Mouse (Mus musculus) limb, embryonic 13.5 days (tissue): ENCODE results near the gene Ndufb2. TPM values are rescaled to one million over a fixed set of nuclear protein-coding genes. Genes with fewer than 3 reads are reported as not detected.

Source experiments
- ATAC-seq: fragments of 200-750 bp; cut with Nextera tagmentation; 2 replicates; pipeline ENCODE4 v1.8.0; 2017; ENCODE audit warnings: low read depth, moderate number of reproducible peaks, moderate TSS enrichment; ENCODE audit not compliant: low FRiP score
- H3K27ac ChIP-seq: fragments of 300-500 bp; sonication (generic); 2 replicates; pipeline ENCODE4 v1.5.1; 2015; ENCODE audit warnings: inconsistent platforms, mild to moderate bottlenecking, moderate library complexity
- H3K27me3 ChIP-seq: fragments of 300-500 bp; sonication (generic); 2 replicates; pipeline ENCODE4 v1.6.1; 2015; ENCODE audit warnings: mild to moderate bottlenecking, inconsistent platforms
- H3K36me3 ChIP-seq: fragments of 300-500 bp; sonication (generic); 2 replicates; pipeline ENCODE4 v1.6.1; 2015; ENCODE audit warnings: inconsistent platforms, mild to moderate bottlenecking, moderate library complexity
- H3K4me1 ChIP-seq: fragments of 300-500 bp; sonication (generic); 2 replicates; pipeline ENCODE4 v1.6.1; 2015; ENCODE audit warnings: inconsistent platforms
- H3K4me2 ChIP-seq: fragments of 300-500 bp; sonication (generic); replicated peaks from 2 replicates; pipeline ENCODE4 v1.6.1; 2015; ENCODE audit warnings: inconsistent platforms, mild to moderate bottlenecking, moderate library complexity
- H3K4me3 ChIP-seq: fragments of 300-500 bp; sonication (generic); 2 replicates; pipeline ENCODE4 v1.5.1; 2015; ENCODE audit warnings: moderate library complexity, mild to moderate bottlenecking, inconsistent platforms
- H3K9ac ChIP-seq: fragments of 300-500 bp; sonication (generic); 2 replicates; pipeline ENCODE4 v1.6.1; 2015; ENCODE audit warnings: mild to moderate bottlenecking, inconsistent platforms
- H3K9me3 ChIP-seq: fragments of 300-500 bp; sonication (generic); 2 replicates; pipeline ENCODE4 v1.6.1; 2016; ENCODE audit warnings: inconsistent platforms
- WGBS: fragments of 180-500 bp; shearing (Covaris S2); methylation state at CpG from one replicate; pipeline ENCODE4 v1.1.7; 2015; 5-methylcytosine and 5-hydroxymethylcytosine counted together
- polyA plus RNA-seq: library from polyadenylated mRNA; unstranded; fragments of >200 nt; fragmentation: Nextera tagmentation; extraction: Ambion mirVana; gene quantifications from 2 replicates; pipeline ENCODE4 v1.2.1, GENCODE M21; 2015

Gene Ndufb2
- polyA plus RNA-seq, 1 experiment from 2014 or later, result 333 TPM

- Histone ChIP-seq H3K27ac (no peak overlapping the region), H3K4me3 (no peak overlapping the region), H3K4me1 (peaks cover 40% of the 10 kb centered on the region), H3K9me3 (no peaks in the 10 kb centered on the region), H3K36me3 (peaks cover 5% of the 10 kb centered on the region; the same call in 1 of the 2 replicates), H3K9ac (no peak overlapping the region), H3K4me2 (no peak overlapping the region), H3K27me3 (no peaks in the 10 kb centered on the region)
- ATAC-seq, result no peak
- 38% methylated on average over 6 of the region's 6 CpGs for WGBS
These were observed 33.0 kb upstream of the Ndufb2 start for GRCm38 (mm10) chr6:39559276-39559939.

- Histone ChIP-seq H3K4me3 (no peak overlapping the region), H3K4me1 (peaks cover 18% of the 10 kb centered on the region), H3K27ac (no peak overlapping the region), H3K9me3 (no peaks in the 10 kb centered on the region), H3K4me2 (peak overlapping the region; percentile 28), H3K27me3 (no peaks in the 10 kb centered on the region), H3K36me3 (no peaks in the 10 kb centered on the region), H3K9ac (no peak overlapping the region)
- peak; percentile 41; the same call in 1 of the 2 replicates for ATAC-seq
- 24% methylated on average over 23 of the region's 23 CpGs for WGBS
These were observed 30.0 kb upstream of the Ndufb2 start for GRCm38 (mm10) chr6:39562166-39563015.

GRCm38 (mm10) chr6:39567528-39567927, 24.8 kb upstream of the Ndufb2 start:
- H3K4me1 ChIP-seq, result no peaks in the 10 kb centered on the region
- H3K9ac ChIP-seq, result no peak overlapping the region
- 18% methylated on average over 5 of the region's 5 CpGs for WGBS
- no peaks in the 10 kb centered on the region for H3K27me3 ChIP-seq
- H3K4me3 ChIP-seq, result no peak overlapping the region
- H3K4me2 ChIP-seq, result no peak overlapping the region
- H3K27ac ChIP-seq, result no peak overlapping the region
- H3K36me3 ChIP-seq, result no peaks in the 10 kb centered on the region
- no peak for ATAC-seq
- no peaks in the 10 kb centered on the region for H3K9me3 ChIP-seq

DNA sequence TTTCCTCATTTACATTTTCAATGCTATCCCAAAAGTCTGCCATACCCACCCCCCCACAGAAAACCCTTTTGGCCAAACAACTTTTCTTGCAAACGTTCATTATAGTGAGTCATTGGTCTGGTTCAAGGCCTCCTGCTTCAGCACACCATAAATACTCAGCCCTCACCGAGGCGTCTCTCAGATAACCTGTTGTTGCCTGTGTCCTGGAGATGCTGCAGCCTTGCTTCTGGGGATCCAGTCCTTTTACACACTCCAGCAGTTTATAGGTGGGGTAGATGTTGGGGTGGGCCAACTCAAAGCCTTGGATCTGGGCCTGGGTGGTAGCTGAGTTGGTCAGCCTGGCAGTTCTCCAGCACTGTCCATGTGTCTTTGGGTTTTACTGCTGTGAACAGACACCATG, 21.9 kb upstream of the Ndufb2 start:
- no peaks in the 10 kb centered on the region for H3K27me3 ChIP-seq
- H3K4me1 ChIP-seq, result peaks cover 10% of the 10 kb centered on the region
- no peak overlapping the region for H3K9ac ChIP-seq
- H3K27ac ChIP-seq, result no peak overlapping the region
- no peak for ATAC-seq
- no peak overlapping the region for H3K4me2 ChIP-seq
- H3K9me3 ChIP-seq, result no peaks in the 10 kb centered on the region
- no peaks in the 10 kb centered on the region for H3K36me3 ChIP-seq
- H3K4me3 ChIP-seq, result no peak overlapping the region
- 49% methylated on average over 3 of the region's 3 CpGs for WGBS

DNA sequence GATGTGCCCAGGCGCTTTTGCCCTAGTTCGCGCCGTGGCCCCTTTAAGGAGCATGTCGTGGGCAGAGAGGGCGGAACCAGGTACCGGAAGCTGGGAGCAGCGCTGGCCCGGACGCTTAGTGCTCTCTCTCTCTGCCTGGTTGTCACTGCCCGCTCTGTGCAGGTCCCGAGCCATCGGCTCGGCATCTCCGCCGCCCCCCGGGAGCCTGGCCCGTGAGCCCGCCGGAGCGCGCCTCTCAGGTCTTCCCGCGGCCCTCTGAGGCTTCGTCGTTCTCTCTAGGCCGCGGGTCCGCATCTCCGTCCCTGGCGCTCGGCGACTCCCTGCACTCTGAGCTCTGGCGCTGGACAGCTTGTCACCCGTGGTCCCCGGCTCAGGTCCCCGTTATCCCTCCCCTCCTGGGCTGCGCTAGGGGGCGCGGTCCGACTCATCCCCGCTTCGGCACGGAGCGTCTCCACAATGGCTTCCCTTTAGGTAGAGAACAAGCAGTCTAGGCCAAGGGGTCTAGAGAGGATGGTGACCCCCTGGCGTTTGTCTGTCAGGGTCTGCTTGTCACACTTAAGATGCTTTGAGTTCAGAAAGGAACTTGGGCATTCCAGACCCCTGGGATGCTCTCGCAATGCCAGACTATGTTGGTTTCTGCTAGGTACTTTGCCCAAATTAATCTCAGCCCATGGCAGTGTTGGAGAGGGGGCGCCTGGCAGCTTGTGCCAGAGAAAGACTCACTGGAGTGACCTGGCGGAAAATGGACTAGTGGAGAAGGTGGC, 18.4 kb upstream of the Ndufb2 start, which contains the start of gene Adck2:
Adck2 (plus strand) TSS at position 83 of the 764 bp plus-strand sequence.
- peak; percentile 93 for ATAC-seq
- peaks cover 25% of the 10 kb centered on the region for H3K36me3 ChIP-seq

GRCm38 (mm10) chr6:39574555-39574869, 17.9 kb upstream of the Ndufb2 start:
- Histone ChIP-seq H3K4me2 (peak overlapping the region; percentile 89), H3K36me3 (peaks cover 31% of the 10 kb centered on the region), H3K27me3 (no peaks in the 10 kb centered on the region), H3K4me3 (peak overlapping the region; percentile 86), H3K27ac (peak overlapping the region; percentile 85; the same call in 1 of the 2 replicates), H3K4me1 (peaks cover 10% of the 10 kb centered on the region), H3K9ac (peak overlapping the region; percentile 90), H3K9me3 (no peaks in the 10 kb centered on the region)
- ATAC-seq, result 0 out of 2 replicates have a peak, but pooled peaks have one; percentile 9
- WGBS, result 25% methylated on average over 10 of the region's 10 CpGs

More for the DNA sequence above, 18.4 kb upstream of the Ndufb2 start, which contains the start of gene Adck2:
- peaks cover 10% of the 10 kb centered on the region for H3K4me1 ChIP-seq
- H3K4me2 ChIP-seq, result peak within 1 kb of the TSS; percentile 89
- H3K27ac ChIP-seq, result peak within 1 kb of the TSS; percentile 85
- H3K27me3 ChIP-seq, result no peaks in the 10 kb centered on the region
- H3K4me3 ChIP-seq, result peak within 1 kb of the TSS; percentile 86
- H3K9ac ChIP-seq, result peak within 1 kb of the TSS; percentile 90
- WGBS, result under 1% methylated on average over 49 of the region's 49 CpGs
- H3K9me3 ChIP-seq, result no peaks in the 10 kb centered on the region

GRCm38 (mm10) chr6:39574951-39575350, 17.4 kb upstream of the Ndufb2 start:
- Histone ChIP-seq H3K36me3 (peaks cover 35% of the 10 kb centered on the region), H3K9me3 (no peaks in the 10 kb centered on the region), H3K4me1 (peaks cover 10% of the 10 kb centered on the region), H3K27ac (no peak overlapping the region), H3K4me2 (peak overlapping the region; percentile 89), H3K27me3 (no peaks in the 10 kb centered on the region), H3K9ac (peak overlapping the region; percentile 90), H3K4me3 (peak overlapping the region; percentile 86)
- no peak for ATAC-seq
- 79% methylated on average over 7 of the region's 7 CpGs for WGBS

DNA sequence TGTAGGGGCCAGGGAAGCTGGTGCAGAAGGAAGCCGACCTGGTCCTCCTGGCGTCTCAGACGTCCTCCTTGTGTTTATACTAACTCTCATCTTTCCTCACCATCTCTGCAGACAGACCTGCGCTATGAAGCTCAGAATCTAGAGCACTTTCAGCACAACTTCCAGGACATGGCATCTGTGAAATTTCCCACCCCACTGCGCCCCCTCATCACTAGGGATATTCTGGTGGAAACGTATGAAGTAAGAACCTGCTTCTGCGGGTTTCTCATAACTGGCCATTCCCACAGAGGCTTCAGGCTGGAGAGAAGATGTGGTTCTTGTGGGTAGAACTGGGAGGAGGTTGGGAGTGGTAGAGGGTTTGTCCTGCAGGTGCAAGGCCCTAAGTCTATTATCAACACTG, 12.8 kb upstream of the Ndufb2 start:
- ATAC-seq, result no peak
- no peak overlapping the region for H3K27ac ChIP-seq
- WGBS, result 86% methylated on average over 7 of the region's 7 CpGs
- H3K27me3 ChIP-seq, result no peaks in the 10 kb centered on the region
- peaks cover 6% of the 10 kb centered on the region for H3K4me1 ChIP-seq
- H3K9me3 ChIP-seq, result no peaks in the 10 kb centered on the region
- no peak overlapping the region for H3K4me3 ChIP-seq
- H3K36me3 ChIP-seq, result peaks cover 77% of the 10 kb centered on the region
- no peak overlapping the region for H3K4me2 ChIP-seq
- no peak overlapping the region for H3K9ac ChIP-seq

- no peaks in the 10 kb centered on the region for H3K27me3 ChIP-seq
- no peak for ATAC-seq
- no peaks in the 10 kb centered on the region for H3K9me3 ChIP-seq
- H3K9ac ChIP-seq, result no peak overlapping the region
- H3K27ac ChIP-seq, result no peak overlapping the region
- WGBS, result 59% methylated on average over 2 of the region's 2 CpGs
- no peaks in the 10 kb centered on the region for H3K4me1 ChIP-seq
- H3K4me2 ChIP-seq, result no peak overlapping the region
- H3K4me3 ChIP-seq, result no peak overlapping the region
- peaks cover 85% of the 10 kb centered on the region for H3K36me3 ChIP-seq
These were observed 11.8 kb upstream of the Ndufb2 start for GRCm38 (mm10) chr6:39580558-39580957.

GRCm38 (mm10) chr6:39581087-39581784, 11.1 kb upstream of the Ndufb2 start:
- peaks cover 92% of the 10 kb centered on the region for H3K36me3 ChIP-seq
- H3K9ac ChIP-seq, result no peak overlapping the region
- H3K4me1 ChIP-seq, result no peaks in the 10 kb centered on the region
- 85% methylated on average over 7 of the region's 7 CpGs for WGBS
- no peak overlapping the region for H3K27ac ChIP-seq
- H3K9me3 ChIP-seq, result no peaks in the 10 kb centered on the region
- H3K27me3 ChIP-seq, result no peaks in the 10 kb centered on the region
- no peak overlapping the region for H3K4me3 ChIP-seq
- ATAC-seq, result no peak
- no peak overlapping the region for H3K4me2 ChIP-seq

- no peaks in the 10 kb centered on the region for H3K4me1 ChIP-seq
- no peak within 1 kb of the TSS for H3K4me2 ChIP-seq
- H3K9me3 ChIP-seq, result no peaks in the 10 kb centered on the region
- no peaks in the 10 kb centered on the region for H3K27me3 ChIP-seq
- H3K36me3 ChIP-seq, result peaks cover 93% of the 10 kb centered on the region
- ATAC-seq, result no peak
- 96% methylated on average over 6 of the region's 6 CpGs for WGBS
- no peak within 1 kb of the TSS for H3K4me3 ChIP-seq
- H3K9ac ChIP-seq, result no peak within 1 kb of the TSS
- no peak within 1 kb of the TSS for H3K27ac ChIP-seq
These were observed 6.9 kb upstream of the Ndufb2 start, which contains the start of gene Gm42420 for GRCm38 (mm10) chr6:39585517-39585916. TSS of gene Gm42420 (plus strand) at chr6:39585753.
